Mouse (Mus musculus): ENCODE data around the gene Gtpbp10. TPM values are rescaled to one million over a fixed set of nuclear protein-coding genes. Genes with fewer than 3 reads are reported as not detected.

Gene Gtpbp10
- 1 to 10 TPM; 9.0 to 9.4 TPM for total RNA-seq (2021)
- long read RNA-seq, experiment 1, partial matches to known transcripts = 2 of 7 reads
- long read RNA-seq, experiment 1, other reads (novel, unspliced or antisense) = 2 of 7 reads
- long read RNA-seq, experiment 2, transcript Gtpbp10-202 (10 exons, 2,972 nt) = major isoform, 6 of 9 reads
- long read RNA-seq, experiment 2, partial matches to known transcripts = 0 of 9 reads
- long read RNA-seq, experiment 2, other reads (novel, unspliced or antisense) = 3 of 9 reads

DNA sequence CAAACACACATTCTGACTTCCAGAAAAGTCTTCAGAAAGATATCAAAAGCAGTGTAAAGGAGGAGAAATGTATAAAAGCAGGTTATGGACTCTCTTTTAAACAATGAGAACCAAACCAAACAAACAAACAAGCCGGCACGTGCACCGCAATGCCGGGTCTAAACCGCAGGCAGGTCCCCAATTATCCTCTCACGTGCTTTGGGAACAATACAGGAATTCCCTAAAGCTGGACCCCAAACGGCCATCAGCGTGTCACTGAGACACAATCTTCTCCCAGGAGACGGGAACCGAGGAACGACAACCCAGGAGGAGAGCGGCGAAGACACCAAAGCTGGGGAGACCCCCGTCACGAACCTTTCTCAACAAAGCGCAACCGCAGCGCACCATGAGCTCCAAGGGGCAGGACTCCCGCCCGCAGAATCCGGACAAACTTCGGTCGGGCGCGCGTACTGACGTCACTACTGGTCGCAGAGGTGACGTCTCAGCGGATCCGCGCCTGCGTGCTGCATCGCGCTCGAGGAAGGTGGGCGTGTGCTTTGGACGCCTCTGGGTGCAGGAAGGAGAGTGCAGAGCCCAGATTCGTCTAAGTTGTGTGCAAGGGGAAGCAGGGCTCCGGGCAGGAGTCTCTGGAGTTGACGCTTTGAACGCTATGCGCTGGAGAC, at the start of gene Gtpbp10:
Gene Gtpbp10, minus strand, starts transcription at position 460 of the 662 bp plus-strand sequence.
- peak; percentile 85 to 93 for DNase-seq (ENCODE audit: low spot score in 2 of 2)

DNA sequence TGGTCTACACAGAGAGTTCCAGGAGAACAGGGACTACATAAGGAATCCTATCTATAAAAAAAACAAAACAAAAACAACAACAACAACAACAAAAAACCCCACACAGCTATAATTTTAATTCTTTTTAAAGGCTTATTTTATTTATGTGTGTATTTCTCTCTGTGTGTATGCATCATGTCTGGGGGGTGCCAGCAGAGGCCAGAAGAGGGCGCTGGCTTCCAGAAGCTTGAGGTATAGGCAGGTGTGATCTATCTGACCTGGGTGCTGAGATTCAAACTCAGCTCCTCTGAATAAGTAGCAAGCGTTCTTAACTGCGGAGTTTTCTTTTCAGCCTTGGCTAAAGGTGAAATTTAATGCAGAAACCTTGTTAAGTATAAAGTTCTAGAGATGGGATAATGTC, 28.3 kb upstream of the Gtpbp10 start:
- no peak for DNase-seq (ENCODE audit: low spot score in 2 of 2)

DNA sequence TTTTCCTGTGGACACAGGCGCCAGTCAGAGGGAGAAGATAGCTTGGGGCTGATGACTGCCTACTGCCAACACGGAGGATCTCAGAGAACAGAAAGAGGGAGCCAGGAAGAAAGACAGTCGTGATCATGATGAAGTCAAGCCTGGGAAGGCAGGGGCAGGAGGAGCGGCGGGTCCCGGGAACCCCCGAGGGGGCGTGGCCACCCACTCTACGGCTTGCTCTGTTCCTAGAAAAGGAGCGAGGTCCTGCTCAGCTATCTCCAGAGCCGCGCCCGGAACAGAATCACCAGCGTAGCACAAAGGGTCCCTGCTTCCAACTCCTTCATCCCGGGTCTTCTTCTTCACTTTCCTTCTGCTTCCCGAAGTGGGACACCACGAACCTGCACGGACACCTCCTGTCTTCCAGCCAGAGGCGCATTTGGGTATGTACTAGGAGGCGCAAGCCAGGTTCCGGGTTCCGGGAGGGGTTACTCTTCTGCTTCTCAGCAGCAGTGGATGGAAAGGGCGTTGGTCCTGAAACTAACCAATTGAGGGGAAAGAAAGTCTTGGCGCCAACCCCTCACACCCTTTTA, 14.5 kb upstream of the Gtpbp10 start, which contains the start of gene Gm8773:
Gene Gm8773, plus strand, starts transcription at position 51 of the 569 bp plus-strand sequence.
- DNase-seq (ENCODE audit: low spot score in 2 of 2) = peak; percentile 13 to 24

DNA sequence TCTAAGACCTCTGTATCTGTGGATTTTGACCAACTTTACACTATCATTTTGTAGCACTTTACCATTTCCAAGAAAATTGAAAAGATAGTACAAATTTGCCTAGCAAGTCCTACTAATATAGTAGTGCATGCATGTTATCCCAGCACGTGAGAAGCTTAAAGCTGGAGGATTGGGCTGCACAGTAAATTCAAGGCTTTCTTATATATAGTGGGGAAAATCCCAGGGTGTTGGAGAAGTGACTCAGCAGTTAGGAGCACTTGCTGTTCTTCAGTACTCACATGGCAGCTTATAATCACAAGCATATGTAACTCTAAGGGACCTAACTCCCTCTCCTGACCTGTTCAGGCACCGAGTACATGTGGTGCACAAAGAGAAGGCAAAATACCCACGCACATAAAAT, 3.1 kb upstream of the Gtpbp10 start:
- DNase-seq (ENCODE audit: low spot score in 2 of 2) = no peak

DNA sequence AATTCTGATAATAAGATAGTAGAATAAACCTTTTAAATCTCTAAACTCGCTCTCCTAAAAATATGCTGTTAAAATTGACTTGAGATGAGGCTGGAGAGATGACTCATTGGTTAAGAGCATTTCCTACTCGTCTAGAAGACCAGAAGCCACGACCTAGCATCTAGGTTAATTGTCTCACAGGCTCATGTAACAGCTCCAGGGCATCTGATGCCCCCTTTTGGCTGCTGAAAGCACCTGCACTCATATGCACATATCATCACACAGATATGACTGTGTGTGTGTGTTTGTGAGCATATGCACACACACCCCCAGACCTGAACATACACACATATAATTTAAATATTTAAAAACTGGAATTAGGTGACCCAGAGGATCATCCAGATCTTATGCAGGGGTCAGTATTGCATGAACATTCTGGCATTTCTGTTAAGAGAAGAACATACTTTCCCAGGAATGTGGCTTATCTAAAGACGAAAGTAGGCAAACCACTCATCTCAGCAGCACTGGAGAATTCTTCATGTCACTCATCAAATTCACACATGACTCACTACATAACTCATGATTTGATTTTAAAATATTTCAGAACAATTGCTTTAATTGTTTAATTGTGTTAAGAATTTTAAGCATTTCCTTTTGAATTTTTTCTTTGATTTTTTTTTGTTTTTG, 1.8 kb upstream of the Gtpbp10 start:
- no peak for DNase-seq (ENCODE audit: low spot score in 2 of 2)

DNA sequence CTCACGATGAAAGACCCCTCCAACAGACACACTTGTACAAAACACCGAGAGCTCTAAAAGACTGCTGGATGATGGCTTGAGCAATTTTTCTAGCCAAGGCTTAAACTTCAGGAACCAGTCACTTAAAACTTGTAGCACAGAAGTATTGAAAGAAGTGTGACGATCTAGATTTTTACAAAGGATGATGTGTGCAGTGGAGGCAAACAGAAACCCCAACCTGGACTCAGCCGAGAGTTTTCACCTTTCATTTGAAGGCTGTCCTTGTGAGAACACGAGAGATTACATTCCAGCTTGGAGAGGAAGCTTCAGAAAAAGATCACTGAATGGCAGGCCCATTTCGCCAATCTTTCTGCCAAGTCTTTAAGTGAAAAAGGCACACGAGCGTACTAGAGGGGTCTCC, 460 bp upstream of the Gtpbp10 start:
- no peak for DNase-seq (ENCODE audit: low spot score in 2 of 2)

DNA sequence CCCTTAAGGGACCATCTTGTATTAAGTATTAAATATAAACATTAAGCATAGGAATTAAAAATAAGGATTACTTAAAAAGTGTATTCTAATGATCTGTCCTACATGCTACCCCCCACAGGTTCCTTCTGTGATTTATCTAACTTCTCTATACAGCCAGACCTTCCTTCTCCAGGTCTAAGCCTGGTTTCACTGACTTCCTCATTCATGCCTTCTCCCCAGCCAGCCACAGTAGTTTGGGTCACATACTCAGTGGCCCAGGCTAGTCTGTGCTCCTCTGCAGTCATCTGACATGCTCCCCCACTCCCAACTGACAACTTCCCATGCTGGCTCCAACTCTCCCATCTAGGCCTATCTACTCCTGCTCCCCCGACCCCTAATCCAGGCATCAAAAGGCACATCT, 8.2 kb downstream of the Gtpbp10 start:
- no peak for DNase-seq (ENCODE audit: low spot score in 2 of 2)

DNA sequence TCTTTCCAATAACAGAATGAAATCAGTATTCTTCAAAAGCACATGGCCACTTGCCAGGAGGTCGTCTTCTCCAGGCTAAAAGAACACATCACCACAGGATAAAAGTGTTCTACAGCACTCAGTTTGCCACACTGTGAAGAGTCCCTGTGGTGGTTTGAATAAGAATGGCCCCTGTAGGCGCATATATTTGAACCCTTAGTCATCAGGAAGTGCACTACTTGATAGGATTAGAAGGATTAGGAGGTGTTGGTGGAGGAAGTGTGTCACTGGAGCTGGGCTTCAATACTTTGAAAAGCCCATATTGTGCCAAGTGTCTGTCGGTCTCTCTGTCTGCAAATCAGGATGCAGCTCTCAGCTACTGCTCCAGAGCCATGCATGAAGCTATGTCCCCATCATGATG, 19.0 kb downstream of the Gtpbp10 start:
- no peak for DNase-seq (ENCODE audit: low spot score in 2 of 2)

DNA sequence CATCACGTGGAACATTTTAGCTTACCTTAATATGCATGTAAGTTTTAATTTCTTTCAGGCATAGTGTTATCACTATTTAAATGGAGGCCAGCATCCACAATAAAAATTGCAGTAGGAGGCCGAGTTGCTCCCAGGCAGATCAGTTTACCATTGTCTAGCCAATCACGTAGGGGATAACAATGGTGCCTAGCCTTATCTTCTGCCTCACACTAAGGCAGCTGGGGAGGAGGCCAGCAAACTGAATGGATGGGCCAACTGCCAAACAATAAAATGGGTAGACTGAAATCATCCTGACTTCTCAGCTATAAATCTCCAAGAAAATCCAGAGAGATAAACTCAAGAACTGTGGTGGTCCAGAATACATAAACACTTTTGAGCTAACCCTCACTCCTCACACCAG, 19.6 kb downstream of the Gtpbp10 start:
- DNase-seq (ENCODE audit: low spot score in 2 of 2) = no peak

DNA sequence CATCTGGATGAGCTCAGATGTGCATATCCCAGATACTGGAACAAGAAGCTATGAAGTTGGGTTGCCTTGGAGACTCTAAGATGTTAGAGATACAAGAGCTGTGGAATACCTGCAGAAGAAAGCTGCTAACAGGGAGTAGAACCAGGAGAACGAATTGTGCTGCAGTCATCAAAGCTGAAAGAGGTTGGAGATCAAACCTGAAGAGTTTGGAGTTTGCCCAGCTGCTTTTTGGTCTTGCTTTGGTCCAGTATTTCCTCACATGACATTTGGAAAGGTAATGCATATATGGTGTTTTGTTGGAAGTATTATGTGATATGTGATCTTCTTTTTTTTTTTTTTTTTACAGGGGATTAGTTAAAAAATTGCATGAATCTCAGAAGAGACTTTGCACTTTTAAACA, 23.2 kb downstream of the Gtpbp10 start:
- DNase-seq (ENCODE audit: low spot score in 2 of 2) = no peak

DNA sequence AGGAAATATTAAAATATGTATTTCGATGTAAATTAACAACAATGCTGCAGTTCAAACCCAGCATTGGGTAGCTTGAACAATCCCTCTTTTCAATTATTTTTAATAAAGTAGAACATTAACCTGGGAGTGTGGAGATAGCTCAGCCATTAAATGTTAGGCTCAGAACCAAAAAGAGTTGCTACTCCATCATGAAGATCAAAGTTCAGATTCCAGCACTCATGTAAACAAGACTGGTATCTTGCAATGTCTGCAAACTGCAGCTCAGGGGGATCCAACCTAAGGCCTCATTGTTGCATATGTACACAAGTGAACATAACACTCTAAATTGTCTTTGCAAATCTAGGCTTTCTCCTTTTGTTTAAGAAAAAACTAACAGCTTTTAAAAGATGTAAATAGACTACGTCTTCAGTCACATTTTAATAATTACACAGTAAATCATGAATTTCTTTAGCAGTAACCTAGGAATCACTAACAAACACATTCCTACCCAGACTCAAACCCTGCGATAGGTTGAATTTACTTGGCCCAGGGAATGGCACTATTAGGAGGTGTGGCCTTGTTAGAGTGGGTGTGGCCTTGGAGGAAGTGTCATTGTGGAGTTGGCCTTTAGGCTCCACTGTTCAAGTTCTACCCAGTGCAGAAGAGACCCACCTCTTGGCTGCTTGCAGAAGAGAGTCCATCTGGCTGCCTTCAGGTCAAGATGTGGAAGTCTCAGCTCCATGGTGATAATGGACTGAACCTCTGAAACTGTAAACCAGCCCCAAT, 25.5 kb downstream of the Gtpbp10 start:
- no peak for DNase-seq (ENCODE audit: low spot score in 2 of 2)

DNA sequence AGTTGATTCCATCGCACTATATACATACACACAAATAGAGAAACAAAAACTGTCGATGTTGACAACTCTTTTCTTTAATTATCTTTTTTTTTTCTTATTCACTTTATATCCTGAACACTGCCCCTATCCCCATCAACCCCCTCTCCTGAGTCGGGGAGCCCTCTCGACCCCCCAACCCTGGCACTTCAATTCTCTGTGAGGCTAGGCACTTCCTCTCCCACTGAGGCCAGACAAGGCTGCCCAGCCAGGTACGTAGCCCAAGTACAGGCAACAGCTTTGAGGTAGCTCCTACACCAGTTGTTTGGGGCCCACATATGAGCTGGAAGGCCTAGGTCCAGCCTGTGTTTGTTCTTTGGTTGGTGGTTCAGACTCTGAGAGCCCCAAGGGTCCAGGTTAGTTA, 43.9 kb downstream of the Gtpbp10 start:
- DNase-seq (ENCODE audit: low spot score in 2 of 2) = no peak

DNA sequence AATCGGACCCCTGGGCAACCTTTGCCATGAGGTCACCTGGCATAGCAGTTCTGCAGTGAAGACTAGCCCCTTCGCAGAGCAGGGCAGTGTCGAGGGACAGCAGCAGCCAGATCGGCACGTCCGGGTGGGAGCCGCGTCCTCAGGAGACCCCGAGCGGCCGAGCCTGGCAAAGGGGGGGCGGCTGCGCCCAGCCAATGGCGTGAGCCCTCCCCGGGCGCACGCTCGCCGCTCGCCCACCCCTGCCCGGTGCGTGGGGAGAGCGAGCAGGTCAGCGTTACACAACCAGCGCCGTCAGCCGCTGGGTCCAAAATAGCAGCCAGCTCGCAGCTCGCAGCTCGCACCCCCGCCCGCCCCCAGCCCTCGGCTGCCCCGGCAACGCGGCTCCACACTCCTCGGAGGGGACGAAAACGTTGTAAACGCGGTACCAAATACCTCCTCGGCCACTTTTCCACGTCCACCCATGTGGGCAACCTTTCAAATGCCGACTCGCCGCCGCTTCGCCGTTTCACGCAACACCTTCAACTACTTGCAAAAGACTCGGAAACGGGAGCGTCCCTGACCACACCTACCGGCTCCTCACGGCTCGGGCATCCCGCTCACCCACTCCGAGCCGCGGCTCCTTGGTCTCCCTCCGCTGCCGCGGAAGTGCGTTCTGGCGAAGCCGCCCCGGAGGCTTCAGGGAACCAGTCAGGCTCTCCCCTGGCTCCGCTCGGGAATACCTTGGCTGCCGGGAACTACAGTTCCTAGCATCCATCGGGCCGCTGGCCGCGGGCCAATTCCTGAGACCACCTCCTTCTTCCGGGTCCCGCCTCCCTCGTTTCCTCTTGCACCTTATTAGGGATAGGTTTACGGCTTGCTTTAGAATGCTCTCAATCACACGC, 44.9 kb downstream of the Gtpbp10 start, which contains the start of gene Cldn12:
Gene Cldn12, minus strand, starts transcription at position 763 of the 881 bp plus-strand sequence.
- peak; percentile 97 for DNase-seq (ENCODE audit: low spot score in 2 of 2)

DNA sequence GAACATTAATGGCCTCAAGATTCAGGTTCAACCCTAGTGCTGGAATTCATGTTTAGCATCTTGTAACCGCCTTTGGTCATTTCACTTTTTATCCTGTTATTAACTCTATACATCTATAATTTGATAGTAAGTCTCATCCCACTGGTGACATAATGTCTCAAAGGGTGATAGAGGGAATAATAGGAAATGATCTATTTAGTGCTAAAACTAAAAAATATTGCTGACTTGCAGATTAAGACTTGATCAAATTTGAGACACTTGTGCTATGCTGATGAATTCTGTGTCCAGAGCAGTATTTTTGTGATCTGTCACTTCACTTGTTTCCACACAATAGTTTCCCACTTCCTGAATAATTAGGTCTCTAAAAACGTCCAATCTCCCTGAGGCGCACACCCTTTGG, 47.9 kb downstream of the Gtpbp10 start:
- DNase-seq (ENCODE audit: low spot score in 2 of 2) = no peak

DNA sequence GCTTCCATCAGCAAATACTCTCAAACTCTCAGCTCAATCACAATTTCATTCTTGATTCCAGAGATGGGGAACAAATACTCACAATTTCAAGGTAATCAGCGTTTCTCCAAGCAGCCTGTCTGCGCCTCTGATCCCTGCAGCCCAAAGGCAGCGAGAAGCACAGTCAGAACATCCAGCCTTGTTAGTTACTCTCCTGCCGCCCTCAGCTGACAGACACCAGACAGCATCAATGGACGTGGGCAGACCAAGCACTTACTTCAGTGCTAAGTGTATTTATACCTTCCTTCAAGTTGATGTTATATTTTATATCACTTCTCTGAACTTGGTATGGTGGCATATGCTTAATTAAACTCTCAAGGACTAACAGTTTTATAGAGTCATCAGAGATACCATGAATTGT, 48.3 kb downstream of the Gtpbp10 start:
- DNase-seq (ENCODE audit: low spot score in 2 of 2) = no peak

DNA sequence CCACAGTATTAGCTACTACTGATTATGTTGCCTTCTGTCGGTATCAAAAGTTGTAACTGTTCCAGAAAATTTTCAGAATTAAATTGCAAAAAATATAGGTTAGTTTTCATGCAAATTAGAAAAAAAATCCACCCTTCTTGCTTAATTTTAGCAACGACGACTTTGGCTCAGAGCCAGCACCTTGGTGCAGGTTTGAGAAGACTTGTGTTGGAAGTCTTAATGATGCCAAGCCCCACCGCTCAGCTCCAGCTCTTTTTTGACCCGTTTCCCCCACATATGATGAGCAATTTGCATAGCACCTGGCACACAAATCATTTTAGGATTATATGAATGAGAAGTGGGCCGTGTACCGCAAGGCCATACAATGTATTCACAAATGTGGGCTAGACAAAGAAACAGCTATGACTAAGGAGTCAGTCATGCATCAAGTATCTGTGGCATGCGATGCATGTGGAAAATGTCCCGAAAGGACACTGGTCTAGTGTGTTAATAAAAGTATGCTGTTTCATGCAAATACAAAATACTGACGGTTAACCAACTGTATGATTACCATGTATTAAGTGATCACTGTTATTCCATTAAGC, 48.9 kb downstream of the Gtpbp10 start:
- no peak for DNase-seq (ENCODE audit: low spot score in 2 of 2)

DNA sequence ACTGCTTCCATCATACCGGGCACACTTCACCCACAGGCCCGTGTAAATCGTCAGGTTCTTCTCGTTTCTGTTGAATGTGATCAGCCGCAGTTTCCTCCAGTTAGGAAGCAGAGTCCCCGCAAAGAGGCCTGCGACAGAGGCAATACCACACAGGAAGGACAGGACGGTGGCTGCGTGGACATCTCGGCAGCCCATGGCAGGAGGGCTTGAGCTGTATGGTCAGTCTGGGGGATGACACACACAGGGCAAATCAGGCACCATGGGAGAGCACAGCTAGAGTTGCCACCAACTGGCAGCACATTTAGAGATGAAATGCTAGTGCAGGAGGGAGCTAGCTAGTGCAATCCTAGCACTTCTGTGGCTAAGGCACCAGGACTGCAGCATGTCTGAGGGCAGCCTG, 51.1 kb downstream of the Gtpbp10 start:
- no peak for DNase-seq (ENCODE audit: low spot score in 2 of 2)

DNA sequence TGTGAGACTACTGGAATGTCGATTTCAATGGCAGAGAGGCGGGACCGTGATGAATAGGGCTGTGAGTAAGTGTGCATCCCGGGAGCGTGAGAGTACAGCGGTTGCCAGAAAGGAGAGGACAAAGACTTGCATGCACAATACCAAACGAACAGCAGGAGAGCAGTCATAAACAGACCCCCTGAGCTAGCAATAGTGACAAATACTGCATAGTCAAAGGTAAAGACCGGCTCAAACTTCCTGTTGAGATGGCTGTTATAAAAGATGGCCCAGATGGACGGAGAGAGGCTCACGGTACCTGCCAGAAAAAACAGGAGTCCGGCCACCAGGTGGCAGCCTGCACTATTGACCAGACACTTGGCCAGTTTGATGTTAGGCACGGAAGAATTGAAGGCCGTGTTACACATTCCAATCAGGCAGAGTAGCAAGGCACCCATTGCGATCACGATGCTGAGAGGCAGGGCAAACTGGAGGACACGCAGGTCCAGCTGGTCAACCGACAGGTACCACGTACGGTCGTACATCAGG, 51.6 kb downstream of the Gtpbp10 start:
- peak; percentile 35 to 62 for DNase-seq (ENCODE audit: low spot score in 2 of 2)

DNA sequence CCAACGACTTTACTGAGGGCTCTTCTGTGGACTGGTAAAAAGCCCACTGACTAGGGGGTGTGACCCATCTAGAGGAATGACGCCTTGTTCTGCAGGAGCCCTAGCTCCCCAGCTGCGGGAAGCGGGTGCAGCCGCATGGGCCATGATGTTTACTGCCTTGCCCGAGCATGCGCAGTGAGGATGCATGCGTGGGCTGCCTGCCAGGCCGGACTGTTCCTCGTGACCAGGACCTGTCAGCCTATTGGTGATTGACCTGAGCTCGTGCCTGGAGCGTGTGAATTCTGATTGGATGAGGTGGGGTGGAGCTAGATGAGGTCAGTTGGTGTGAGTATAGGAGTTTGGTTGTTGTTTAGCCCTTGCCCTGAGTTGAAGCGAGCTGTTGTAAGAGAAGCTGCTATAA, 54.9 kb downstream of the Gtpbp10 start:
- DNase-seq (ENCODE audit: low spot score in 2 of 2) = no peak

DNA sequence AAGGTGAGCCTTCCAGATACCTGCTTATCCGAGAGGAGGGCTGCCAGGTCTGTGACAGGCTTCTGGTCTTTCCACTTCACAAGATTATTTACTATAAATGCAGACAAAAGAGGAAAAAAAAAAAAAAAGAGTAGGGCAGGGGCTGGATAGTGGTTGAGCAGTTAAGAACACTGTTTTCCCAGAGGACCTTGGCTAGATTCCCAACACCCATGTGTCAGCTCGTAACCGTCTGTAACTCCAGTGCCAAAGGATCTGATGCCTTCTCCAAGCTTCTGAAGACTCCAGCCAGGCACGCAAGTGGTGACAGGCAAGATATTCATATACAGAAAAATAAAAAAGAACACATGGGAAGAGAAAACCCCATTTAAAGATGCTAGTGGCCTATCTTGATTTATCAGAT, 56.0 kb downstream of the Gtpbp10 start:
- DNase-seq (ENCODE audit: low spot score in 2 of 2) = no peak
